Mouse (Mus musculus): ENCODE measurements around the gene Ctnna2. TPM values are rescaled to one million over a fixed set of nuclear protein-coding genes. Genes with fewer than 3 reads are reported as not detected.

Gene Ctnna2
- polyA plus RNA-seq, 1 experiment from 2014 or later, result 1.6 TPM

GRCm38 (mm10) chr6:77199375-77199774 lies 780.1 kb downstream of the Ctnna2 start:
- Histone ChIP-seq H3K4me1 (replicated peaks) (no peaks in the 10 kb centered on the region), H3K4me2 (no peak overlapping the region), H3K27me3 (no peaks in the 10 kb centered on the region), H3K9ac (no peak overlapping the region), H3K27ac (no peak overlapping the region), H3K36me3 (no peaks in the 10 kb centered on the region), H3K9me3 (replicated peaks) (no peaks in the 10 kb centered on the region), H3K4me3 (no peak overlapping the region)
- 83% methylated on average over 2 of the region's 2 CpGs for WGBS
- ATAC-seq (replicated peaks; ENCODE audit: insufficient number of reproducible peaks, insufficient read depth, low FRiP score, low read depth), result no peak

DNA sequence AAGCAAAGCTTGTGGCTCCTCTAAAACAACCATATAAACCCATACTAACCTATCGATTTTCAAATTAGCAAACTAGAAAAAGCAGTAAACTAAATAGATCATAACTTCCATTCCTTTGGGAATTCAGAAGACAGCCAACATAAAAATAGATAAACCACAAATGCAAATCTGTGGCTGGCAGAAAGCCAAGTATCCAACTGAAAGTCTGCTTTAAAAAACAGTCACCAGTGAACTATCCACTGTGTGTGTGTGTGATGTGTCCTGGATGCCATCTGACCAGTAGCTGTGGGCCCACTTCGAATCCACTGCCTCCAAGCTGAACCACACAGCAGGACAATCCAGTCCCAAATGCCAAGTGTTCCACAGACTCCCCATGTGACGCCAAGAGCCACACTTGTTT lies 782.8 kb downstream of the Ctnna2 start:
- ATAC-seq (replicated peaks; ENCODE audit: insufficient number of reproducible peaks, insufficient read depth, low FRiP score, low read depth), result no peak
- H3K27me3 ChIP-seq, result no peaks in the 10 kb centered on the region
- 75% methylated on average over 3 of the region's 3 CpGs for WGBS
- no peaks in the 10 kb centered on the region for H3K4me1 ChIP-seq (replicated peaks)
- H3K27ac ChIP-seq, result no peak overlapping the region
- no peak overlapping the region for H3K4me3 ChIP-seq
- no peaks in the 10 kb centered on the region for H3K36me3 ChIP-seq
- H3K9me3 ChIP-seq (replicated peaks), result no peaks in the 10 kb centered on the region
- no peak overlapping the region for H3K9ac ChIP-seq
- no peak overlapping the region for H3K4me2 ChIP-seq

GRCm38 (mm10) chr6:77191635-77192034 lies 787.9 kb downstream of the Ctnna2 start:
- no peaks in the 10 kb centered on the region for H3K27me3 ChIP-seq
- ATAC-seq (replicated peaks; ENCODE audit: insufficient number of reproducible peaks, insufficient read depth, low FRiP score, low read depth), result no peak
- WGBS, result 58% methylated on average over 4 of the region's 4 CpGs
- H3K9ac ChIP-seq, result no peak overlapping the region
- no peaks in the 10 kb centered on the region for H3K36me3 ChIP-seq
- no peaks in the 10 kb centered on the region for H3K4me1 ChIP-seq (replicated peaks)
- H3K4me3 ChIP-seq, result no peak overlapping the region
- H3K9me3 ChIP-seq (replicated peaks), result no peaks in the 10 kb centered on the region
- H3K27ac ChIP-seq, result no peak overlapping the region
- H3K4me2 ChIP-seq, result no peak overlapping the region

- Histone ChIP-seq H3K4me1 (replicated peaks) (no peaks in the 10 kb centered on the region), H3K36me3 (no peaks in the 10 kb centered on the region), H3K4me3 (no peak overlapping the region), H3K4me2 (no peak overlapping the region), H3K27ac (no peak overlapping the region), H3K9ac (no peak overlapping the region), H3K9me3 (replicated peaks) (no peaks in the 10 kb centered on the region), H3K27me3 (no peaks in the 10 kb centered on the region)
- 89% methylated on average over 2 of the region's 2 CpGs for WGBS
- ATAC-seq (replicated peaks; ENCODE audit: insufficient number of reproducible peaks, insufficient read depth, low FRiP score, low read depth), result no peak
These were observed 790.9 kb downstream of the Ctnna2 start for GRCm38 (mm10) chr6:77188628-77189027.

DNA sequence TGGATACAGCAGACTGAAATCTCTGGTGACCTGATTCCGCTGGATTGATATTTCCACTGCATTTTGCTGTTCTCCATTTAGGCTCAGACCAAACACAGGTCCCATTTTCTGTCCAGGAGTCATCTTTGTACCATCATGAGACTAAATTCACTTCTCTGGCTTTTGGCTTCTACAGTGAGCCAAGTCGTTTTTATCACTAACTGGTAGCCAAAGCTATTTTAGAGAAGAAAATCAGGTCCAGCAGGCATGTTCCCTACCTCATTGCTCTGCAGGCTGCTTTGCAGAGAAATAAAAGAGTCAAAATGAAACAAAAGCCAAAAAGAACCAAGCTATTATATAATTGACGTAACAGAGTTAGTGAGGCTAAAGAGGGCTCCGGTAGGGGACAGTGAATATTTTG lies 793.7 kb downstream of the Ctnna2 start:
- Histone ChIP-seq H3K9me3 (replicated peaks) (no peaks in the 10 kb centered on the region), H3K27me3 (no peaks in the 10 kb centered on the region), H3K9ac (no peak overlapping the region), H3K36me3 (no peaks in the 10 kb centered on the region), H3K27ac (no peak overlapping the region), H3K4me3 (no peak overlapping the region), H3K4me1 (replicated peaks) (no peaks in the 10 kb centered on the region), H3K4me2 (no peak overlapping the region)
- 77% methylated on average over 4 of the region's 4 CpGs for WGBS
- no peak for ATAC-seq (replicated peaks; ENCODE audit: insufficient number of reproducible peaks, insufficient read depth, low FRiP score, low read depth)

- H3K4me3 ChIP-seq, result no peak overlapping the region
- H3K4me1 ChIP-seq (replicated peaks), result no peaks in the 10 kb centered on the region
- H3K36me3 ChIP-seq, result no peaks in the 10 kb centered on the region
- H3K4me2 ChIP-seq, result no peak overlapping the region
- ATAC-seq (replicated peaks; ENCODE audit: insufficient number of reproducible peaks, insufficient read depth, low FRiP score, low read depth), result no peak
- no peaks in the 10 kb centered on the region for H3K9me3 ChIP-seq (replicated peaks)
- no peak overlapping the region for H3K27ac ChIP-seq
- no peak overlapping the region for H3K9ac ChIP-seq
- no peaks in the 10 kb centered on the region for H3K27me3 ChIP-seq
- WGBS, result 54% methylated on average over 2 of the region's 2 CpGs
These were observed 794.6 kb downstream of the Ctnna2 start for GRCm38 (mm10) chr6:77184896-77185295.

- Histone ChIP-seq H3K9ac (no peak overlapping the region), H3K27me3 (no peaks in the 10 kb centered on the region), H3K9me3 (replicated peaks) (no peaks in the 10 kb centered on the region), H3K4me3 (no peak overlapping the region), H3K36me3 (no peaks in the 10 kb centered on the region), H3K27ac (no peak overlapping the region), H3K4me2 (no peak overlapping the region), H3K4me1 (replicated peaks) (no peaks in the 10 kb centered on the region)
- ATAC-seq (replicated peaks; ENCODE audit: insufficient number of reproducible peaks, insufficient read depth, low FRiP score, low read depth), result no peak
- WGBS, result 30% methylated on average over 4 of the region's 4 CpGs
These were observed 803.7 kb downstream of the Ctnna2 start for GRCm38 (mm10) chr6:77175764-77176163.

GRCm38 (mm10) chr6:77157028-77157427 lies 822.5 kb downstream of the Ctnna2 start:
- no peak overlapping the region for H3K4me2 ChIP-seq
- 68% methylated on average over 5 of the region's 5 CpGs for WGBS

DNA sequence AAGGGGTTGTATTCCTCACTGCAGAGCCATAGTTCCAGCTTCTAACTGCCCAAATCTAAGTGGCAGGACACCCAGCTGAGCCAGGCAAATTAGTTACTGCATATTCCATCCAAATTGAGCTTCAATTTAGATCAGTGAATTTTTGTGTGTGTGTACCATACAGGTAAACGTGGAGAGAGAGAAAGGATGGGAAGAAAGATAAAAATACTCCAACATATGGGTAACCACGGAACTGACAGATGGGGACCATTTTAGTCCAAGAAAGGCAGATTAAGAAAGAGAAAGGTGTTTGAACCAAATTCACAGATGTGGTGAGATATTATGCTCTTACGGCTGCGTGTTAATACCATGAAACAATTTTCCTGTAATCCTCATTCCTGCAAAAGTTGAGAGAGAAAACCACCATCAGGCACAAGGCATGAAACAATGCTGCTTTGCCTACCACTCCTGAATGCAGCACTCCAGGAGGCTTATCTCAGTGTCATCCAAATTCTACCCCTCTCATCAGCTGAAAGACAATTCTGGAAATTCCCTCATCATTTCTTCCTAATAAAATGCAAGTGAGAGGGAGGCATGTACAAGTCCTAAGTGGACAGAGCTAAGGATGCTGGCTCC lies 840.1 kb downstream of the Ctnna2 start:
- H3K4me2 ChIP-seq, result no peak overlapping the region
- H3K9ac ChIP-seq, result no peak overlapping the region
- no peak overlapping the region for H3K27ac ChIP-seq
- 79% methylated on average over 4 of the region's 4 CpGs for WGBS
- no peaks in the 10 kb centered on the region for H3K27me3 ChIP-seq
- no peak overlapping the region for H3K4me3 ChIP-seq
- no peaks in the 10 kb centered on the region for H3K9me3 ChIP-seq (replicated peaks)
- no peaks in the 10 kb centered on the region for H3K36me3 ChIP-seq
- ATAC-seq (replicated peaks; ENCODE audit: insufficient number of reproducible peaks, insufficient read depth, low FRiP score, low read depth), result no peak
- H3K4me1 ChIP-seq (replicated peaks), result no peaks in the 10 kb centered on the region

More at GRCm38 (mm10) chr6:77157028-77157427, 822.5 kb downstream of the Ctnna2 start:
- no peak overlapping the region for H3K27ac ChIP-seq
- H3K4me3 ChIP-seq, result no peak overlapping the region
- no peaks in the 10 kb centered on the region for H3K4me1 ChIP-seq (replicated peaks)
- H3K27me3 ChIP-seq, result no peaks in the 10 kb centered on the region
- no peaks in the 10 kb centered on the region for H3K36me3 ChIP-seq
- no peak for ATAC-seq (replicated peaks; ENCODE audit: insufficient number of reproducible peaks, insufficient read depth, low FRiP score, low read depth)
- no peaks in the 10 kb centered on the region for H3K9me3 ChIP-seq (replicated peaks)
- H3K9ac ChIP-seq, result no peak overlapping the region

GRCm38 (mm10) chr6:77120926-77121325 lies 858.6 kb downstream of the Ctnna2 start:
- H3K27me3 ChIP-seq, result no peaks in the 10 kb centered on the region
- no peak overlapping the region for H3K9ac ChIP-seq
- no peaks in the 10 kb centered on the region for H3K4me1 ChIP-seq (replicated peaks)
- H3K36me3 ChIP-seq, result no peaks in the 10 kb centered on the region
- WGBS, result 63% methylated on average over 2 of the region's 2 CpGs
- ATAC-seq (replicated peaks; ENCODE audit: insufficient number of reproducible peaks, insufficient read depth, low FRiP score, low read depth), result no peak
- no peak overlapping the region for H3K27ac ChIP-seq
- no peaks in the 10 kb centered on the region for H3K9me3 ChIP-seq (replicated peaks)
- no peak overlapping the region for H3K4me3 ChIP-seq
- no peak overlapping the region for H3K4me2 ChIP-seq

DNA sequence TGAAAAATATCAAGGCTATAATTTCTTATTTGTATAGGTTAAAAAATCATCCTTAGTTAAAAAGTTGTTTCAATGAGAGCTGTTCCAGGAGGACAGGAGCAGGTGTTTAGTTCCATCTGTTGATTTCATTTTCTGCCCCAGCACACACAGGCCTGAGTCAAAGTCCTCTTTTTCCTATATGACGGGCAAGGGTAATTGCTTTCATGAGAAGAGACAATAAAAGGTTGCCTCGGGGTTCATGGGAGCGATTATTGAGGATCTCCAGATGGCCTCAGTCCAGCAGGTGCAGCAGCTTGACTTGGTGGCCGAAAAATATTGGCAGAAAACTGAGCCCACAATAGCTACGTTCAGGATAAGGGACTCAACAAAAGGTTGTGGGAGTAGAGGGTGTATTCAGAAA lies 859.0 kb downstream of the Ctnna2 start:
- H3K36me3 ChIP-seq, result no peaks in the 10 kb centered on the region
- no peaks in the 10 kb centered on the region for H3K27me3 ChIP-seq
- WGBS, result 75% methylated on average over 5 of the region's 5 CpGs
- no peaks in the 10 kb centered on the region for H3K4me1 ChIP-seq (replicated peaks)
- H3K9me3 ChIP-seq (replicated peaks), result no peaks in the 10 kb centered on the region
- H3K27ac ChIP-seq, result no peak overlapping the region
- H3K4me3 ChIP-seq, result no peak overlapping the region
- no peak overlapping the region for H3K4me2 ChIP-seq
- no peak overlapping the region for H3K9ac ChIP-seq
- no peak for ATAC-seq (replicated peaks; ENCODE audit: insufficient number of reproducible peaks, insufficient read depth, low FRiP score, low read depth)

- ATAC-seq (replicated peaks; ENCODE audit: insufficient number of reproducible peaks, insufficient read depth, low FRiP score, low read depth), result no peak
- no peaks in the 10 kb centered on the region for H3K4me1 ChIP-seq (replicated peaks)
- H3K36me3 ChIP-seq, result no peaks in the 10 kb centered on the region
- no peak overlapping the region for H3K4me3 ChIP-seq
- H3K27me3 ChIP-seq, result no peaks in the 10 kb centered on the region
- WGBS, result 70% methylated on average over 10 of the region's 10 CpGs
- no peak overlapping the region for H3K27ac ChIP-seq
- no peaks in the 10 kb centered on the region for H3K9me3 ChIP-seq (replicated peaks)
- no peak overlapping the region for H3K9ac ChIP-seq
- no peak overlapping the region for H3K4me2 ChIP-seq
These were observed 870.2 kb downstream of the Ctnna2 start for GRCm38 (mm10) chr6:77109095-77109945.
